Mouse (Mus musculus) A20 (cell line): ENCODE measurements around the gene Exosc5.

ENCODE experiments used
- DNase-seq: peaks from one replicate; pipeline ENCODE4 v3.0.0-alpha.2; 2011; ENCODE audit warnings: low read depth, low spot score

The Exosc5 gene

GRCm38 (mm10) chr7:25636373-25636772 is 22.6 kb upstream of the Exosc5 start:
- peak; percentile 80 for DNase-seq

GRCm38 (mm10) chr7:25637099-25637498 is 21.9 kb upstream of the Exosc5 start:
- no peak for DNase-seq

- no peak for DNase-seq
Observed at GRCm38 (mm10) chr7:25639754-25640153, 19.2 kb upstream of the Exosc5 start.

GRCm38 (mm10) chr7:25644136-25644535 is 14.8 kb upstream of the Exosc5 start:
- DNase-seq, result no peak

- no peak for DNase-seq
Observed at GRCm38 (mm10) chr7:25644631-25645030, 14.3 kb upstream of the Exosc5 start.

GRCm38 (mm10) chr7:25645074-25645473 is 13.9 kb upstream of the Exosc5 start:
- no peak for DNase-seq

GRCm38 (mm10) chr7:25647574-25648123 is 11.3 kb upstream of the Exosc5 start:
- peak; percentile 93 for DNase-seq

- DNase-seq, result no peak
Observed at GRCm38 (mm10) chr7:25649839-25650238, 9.1 kb upstream of the Exosc5 start.

- peak; percentile 87 for DNase-seq
Observed at GRCm38 (mm10) chr7:25651281-25651680, 7.7 kb upstream of the Exosc5 start.

GRCm38 (mm10) chr7:25652244-25652759 is 6.7 kb upstream of the Exosc5 start:
- DNase-seq, result peak; percentile 54

GRCm38 (mm10) chr7:25655601-25656428 is 3.1 kb upstream of the Exosc5 start:
- DNase-seq, result no peak

- no peak for DNase-seq
Observed at GRCm38 (mm10) chr7:25657785-25658184, 1.2 kb upstream of the Exosc5 start.

- DNase-seq, result no peak
Observed at GRCm38 (mm10) chr7:25666381-25666780, 7.4 kb downstream of the Exosc5 start.

GRCm38 (mm10) chr7:25669158-25669557 is 10.2 kb downstream of the Exosc5 start:
- DNase-seq, result no peak

GRCm38 (mm10) chr7:25669631-25670030 is 10.7 kb downstream of the Exosc5 start:
- DNase-seq, result no peak

GRCm38 (mm10) chr7:25670096-25670495 is 11.1 kb downstream of the Exosc5 start:
- DNase-seq, result no peak

GRCm38 (mm10) chr7:25671686-25672085 is 12.7 kb downstream of the Exosc5 start:
- DNase-seq, result no peak

GRCm38 (mm10) chr7:25672442-25672841 is 13.5 kb downstream of the Exosc5 start:
- DNase-seq, result peak; percentile 47

- no peak for DNase-seq
Observed at GRCm38 (mm10) chr7:25674297-25674696, 15.3 kb downstream of the Exosc5 start.

GRCm38 (mm10) chr7:25674719-25675300 is 15.8 kb downstream of the Exosc5 start, which contains the start of gene Tmem91:
TSS of gene Tmem91 (minus strand) at chr7:25675166.
- no peak for DNase-seq

GRCm38 (mm10) chr7:25675405-25675804 is 16.4 kb downstream of the Exosc5 start:
- no peak for DNase-seq

- DNase-seq, result no peak
Observed at GRCm38 (mm10) chr7:25676085-25676781, 17.3 kb downstream of the Exosc5 start.
